Comparison of ENCODE assay signal across 11 mouse cellular contexts in genomic region chr2:59645515-59645914, GRCm38 (mm10). TPM values are rescaled to one million over a fixed set of nuclear protein-coding genes. Genes with fewer than 3 reads are reported as not detected.
DNase-seq lines count a peak whose midpoint lies in the region; ATAC-seq and TF ChIP-seq lines count a peak whose summit lies in the region.
"Had no signal": no experiment of that assay in that cellular context is flagged by ENCODE, and none has a peak within 500 bp of the region (broad histone marks: within the 10 kb centered on the region; RNA-seq: fewer than 3 reads in every experiment).

No protein-coding gene starts in this region.

- peaks cover 42% of the 10 kb centered on the region for H3K4me1 ChIP-seq in kidney, embryonic 14.5 days (ENCODE audit: control insufficient read depth, insufficient read depth, low read length)
- H3K4me1 ChIP-seq in cerebellum, adult 2 months (ENCODE audit: control insufficient read depth, insufficient read depth, low read length) = peaks cover 35% of the 10 kb centered on the region
- no peaks in the 10 kb centered on the region for H3K4me1 ChIP-seq in midbrain, postnatal 0 days (ENCODE audit: insufficient read depth, low read length)

- ATAC-seq in kidney, embryonic 14.5 days (ENCODE audit: low FRiP score, low TSS enrichment) = 0 out of 2 replicates have a peak, but pooled peaks have one; percentile 24
- ATAC-seq in midbrain, postnatal 0 days (ENCODE audit: low FRiP score) = no peak; the same call in 1 of the 2 replicates
- no peak for ATAC-seq in granulocyte monocyte progenitor cell, adult 5-6 weeks (replicated peaks; ENCODE audit: poor library complexity, severe bottlenecking)
- ATAC-seq: midbrain, embryonic 13.5 days had no signal

- H3K4me3 ChIP-seq in kidney, embryonic 14.5 days (ENCODE audit: low read length) = no peak overlapping the region
- H3K4me3 ChIP-seq in cerebellum, adult 2 months (replicated peaks; ENCODE audit: insufficient read depth, low read depth, low read length) = no peak overlapping the region
- peak overlapping the region; percentile 1; the same call in 1 of the 2 replicates for H3K4me3 ChIP-seq in layer of hippocampus, adult 2 months
- H3K4me3 ChIP-seq in midbrain, postnatal 0 days (ENCODE audit: low read depth, low read length) = no peak overlapping the region
- H3K4me3 ChIP-seq: hindbrain, embryonic 12.5 days; midbrain, embryonic 13.5 days had no signal

- no peak overlapping the region for H3K4me2 ChIP-seq in kidney, embryonic 14.5 days (replicated peaks; ENCODE audit: low read depth, low read length)
- no peak overlapping the region for H3K4me2 ChIP-seq in midbrain, postnatal 0 days (ENCODE audit: low read depth, low read length, poor library complexity, severe bottlenecking)
- H3K4me2 ChIP-seq: hindbrain, embryonic 12.5 days; midbrain, embryonic 13.5 days had no signal

- peak; percentile 43 for DNase-seq in adrenal gland, postnatal 25 days
- DNase-seq in adrenal gland, adult 8-10 months = no peak
- DNase-seq in kidney, adult 18-20 months = no peak
- DNase-seq in cerebellum, adult 2 months = peak; percentile 90 to 93
- peak; percentile 48 to 54 for DNase-seq in layer of hippocampus, adult 2 months (ENCODE audit: low spot score in 2 of 2)
- DNase-seq in midbrain, postnatal 0 days (ENCODE audit: low spot score) = no peak
- DNase-seq: thymus, adult 18-20 months had no signal

- no peak overlapping the region for H3K27ac ChIP-seq in kidney, embryonic 14.5 days (ENCODE audit: low read depth, low read length)
- peak overlapping the region; percentile 69 for H3K27ac ChIP-seq in cerebellum, adult 2 months (ENCODE audit: insufficient read depth, low read length)
- H3K27ac ChIP-seq in layer of hippocampus, adult 2 months = peak overlapping the region; percentile 94
- no peak overlapping the region for H3K27ac ChIP-seq in midbrain, postnatal 0 days (ENCODE audit: low read depth, low read length)
- H3K27ac ChIP-seq: hindbrain, embryonic 12.5 days; midbrain, embryonic 13.5 days had no signal

- 78% methylated on average over 3 of the region's 3 CpGs for WGBS in kidney, embryonic 14.5 days
- WGBS in cerebellum, adult 2 months = 3% methylated on average over 3 of the region's 3 CpGs
- WGBS in midbrain, postnatal 0 days = 63% methylated on average over 3 of the region's 3 CpGs

- TF ChIP-seq POLR2A in cerebellum, adult 2 months (IDR thresholded peaks at IDR 0.05; ENCODE audit: borderline replicate concordance, insufficient read depth, low read length) = no peak

- H3K9ac ChIP-seq in kidney, embryonic 14.5 days (ENCODE audit: low read depth, low read length) = no peak overlapping the region
- H3K9ac ChIP-seq in midbrain, postnatal 0 days (replicated peaks; ENCODE audit: low read length, poor library complexity, severe bottlenecking) = no peak overlapping the region
- H3K9ac ChIP-seq: hindbrain, embryonic 12.5 days; midbrain, embryonic 13.5 days had no signal

- no peaks in the 10 kb centered on the region for H3K9me3 ChIP-seq in kidney, embryonic 14.5 days (ENCODE audit: control insufficient read depth, low read length)
- H3K9me3 ChIP-seq in midbrain, postnatal 0 days (ENCODE audit: low read length) = no peaks in the 10 kb centered on the region
- H3K9me3 ChIP-seq: hindbrain, embryonic 12.5 days; midbrain, embryonic 13.5 days had no signal

- H3K27me3 ChIP-seq in kidney, embryonic 14.5 days (ENCODE audit: control insufficient read depth, insufficient read depth, low read length) = no peaks in the 10 kb centered on the region
- H3K27me3 ChIP-seq in cerebellum, adult 2 months (ENCODE audit: control insufficient read depth, insufficient read depth, low read length) = no peaks in the 10 kb centered on the region
- H3K27me3 ChIP-seq in midbrain, postnatal 0 days (ENCODE audit: insufficient read depth, low read length) = peaks cover 23% of the 10 kb centered on the region

- TF ChIP-seq CTCF in cerebellum, adult 2 months (IDR thresholded peaks at IDR 0.05; ENCODE audit: borderline replicate concordance, insufficient read depth, low read depth, low read length) = no peak
- TF ChIP-seq CTCF in layer of hippocampus, adult 2 months (conservative IDR thresholded peaks at IDR 0.05) = no peak
- TF ChIP-seq CTCF in midbrain, postnatal 0 days (IDR thresholded peaks at IDR 0.05) = no peak

- no peaks in the 10 kb centered on the region; the same call in 1 of the 2 replicates for H3K36me3 ChIP-seq in kidney, embryonic 14.5 days (ENCODE audit: control insufficient read depth, insufficient read depth, low read length)
- H3K36me3 ChIP-seq in midbrain, postnatal 0 days (ENCODE audit: insufficient read depth, low read length) = no peaks in the 10 kb centered on the region
- H3K36me3 ChIP-seq: hindbrain, embryonic 12.5 days; midbrain, embryonic 13.5 days had no signal

RNA-seq across cellular contexts. Expression of gene Tanc1, which starts 33.7 kb away (rescaled TPM):
- total RNA-seq in adrenal gland, postnatal 25 days (2021) = 20.2 and 20.6 TPM in 2 replicates
- total RNA-seq in adrenal gland, adult 8-10 months (2022) = 10 to 100 TPM; 17.4 to 31.0 (median 23.9) TPM
- 31.3 and 43.8 TPM in 2 replicates for polyA plus RNA-seq in kidney, embryonic 14.5 days (2014; fragmentation: Nextera tagmentation; extraction: Ambion mirVana)
- 40.7 and 41.2 TPM in 2 replicates for polyA plus RNA-seq in cerebellum, adult 2 months (2012; rRNA removed)
- 100 to 1,000 TPM; 118 to 124 TPM for total RNA-seq in layer of hippocampus, adult 2 months (2021)
- 7.3 and 8.0 TPM in 2 replicates for total RNA-seq in midbrain, postnatal 0 days (2014; rRNA removed)
- polyA plus RNA-seq in midbrain, postnatal 0 days (2015; fragmentation: Nextera tagmentation; extraction: Ambion mirVana) = 2.3 and 2.7 TPM in 2 replicates
- 3.2 and 15.6 TPM in 2 replicates for total RNA-seq in granulocyte monocyte progenitor cell, adult 5-6 weeks (2014; fragmentation: Nextera tagmentation)
- 2.0 and 3.6 TPM in 2 replicates for total RNA-seq in granulocyte monocyte progenitor cell, adult 5-6 weeks (2017)

Comparison
In these comparisons a context has a peak if more than half of its experiments do, and no peak if none do; other contexts are left out.
1. DNase-seq: peak in adrenal gland, postnatal 25 days (single experiment), cerebellum, adult 2 months (2 of 2) and layer of hippocampus, adult 2 months (2 of 2); none in adrenal gland, adult 8-10 months (single experiment), kidney, adult 18-20 months (single experiment) and midbrain, postnatal 0 days (single experiment).
2. H3K27ac ChIP-seq: peak in cerebellum, adult 2 months (single experiment) and layer of hippocampus, adult 2 months (single experiment); none in kidney, embryonic 14.5 days (single experiment) and midbrain, postnatal 0 days (single experiment).